Mouse (Mus musculus): Measurements from ENCODE around the gene Gm45713.

DNA sequence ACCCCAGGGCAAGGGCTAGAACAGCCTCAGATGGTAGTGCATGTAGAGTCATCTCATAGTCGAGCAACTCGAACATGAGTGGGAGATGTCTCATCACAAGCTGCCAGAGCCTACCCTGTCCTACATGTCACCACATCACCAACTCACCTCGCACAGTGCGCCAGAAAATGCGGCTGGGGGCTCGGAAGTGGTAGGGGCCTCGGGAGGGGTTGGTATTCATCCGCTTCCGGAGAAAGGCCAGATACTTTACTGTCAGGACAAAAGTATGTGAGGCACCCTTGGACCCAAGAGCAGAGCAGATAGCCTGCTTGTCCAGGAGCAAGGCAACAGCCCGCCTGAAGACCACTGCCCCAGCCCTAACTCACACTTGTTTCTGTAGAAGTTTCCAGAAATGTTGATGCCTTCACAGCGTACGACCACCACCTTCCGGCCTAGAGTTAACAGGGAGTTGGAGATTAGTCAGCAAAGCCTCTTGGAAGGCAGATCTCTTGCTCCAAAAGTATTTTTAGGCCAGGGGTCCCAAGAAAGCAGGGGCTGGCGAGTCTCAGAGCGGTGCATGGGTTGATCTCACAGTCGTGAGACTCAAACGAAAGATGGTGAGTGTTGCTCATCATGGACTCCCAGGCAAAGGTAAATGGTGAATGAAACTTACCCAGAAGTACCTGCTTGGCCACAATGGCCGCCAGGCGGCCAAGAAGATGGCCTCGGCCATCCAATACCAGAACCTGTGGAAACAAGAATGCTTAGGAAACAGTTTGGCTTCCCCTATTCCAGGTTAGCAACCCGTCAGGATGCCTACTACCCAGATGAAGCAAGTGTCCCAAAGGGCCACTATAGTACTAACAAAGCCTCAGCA is 9.0 kb downstream of the Gm45713 start:
- no peak for TF ChIP-seq GATA1 (IDR thresholded peaks at IDR 0.05; ENCODE audit: borderline replicate concordance, low read length)
- TF ChIP-seq FLI1 (IDR thresholded peaks at IDR 0.05; ENCODE audit: low read length) = no peak

All from megakaryocyte, embryonic 14.5 days (primary cell).